Mouse (Mus musculus): ENCODE measurements at regions not wholly inside any gene's neighbourhood (a gene's known extent, or its start where the extent isn't known, plus 50 kb on each side); places are given as distances from the start of the nearest gene placed in this dataset.

- DNase-seq (ENCODE audit: low spot score in 2 of 2), result peak in 1 of 2 experiments; percentile 64
These were observed 69.5 kb downstream of the Aldh8a1 start for GRCm38 (mm10) chr10:21446641-21447040.

- no peak for DNase-seq (ENCODE audit: low spot score in 2 of 2)
These were observed 71.0 kb downstream of the Aldh8a1 start for GRCm38 (mm10) chr10:21448132-21448531.

- no peak for DNase-seq (ENCODE audit: low spot score in 2 of 2)
These were observed 71.9 kb downstream of the Aldh8a1 start for GRCm38 (mm10) chr10:21448942-21449341.

- no peak for DNase-seq (ENCODE audit: low spot score in 2 of 2)
These were observed 75.5 kb downstream of the Aldh8a1 start for GRCm38 (mm10) chr10:21452611-21453010.

- DNase-seq (ENCODE audit: low spot score in 2 of 2), result no peak
These were observed 76.4 kb downstream of the Aldh8a1 start for GRCm38 (mm10) chr10:21453527-21453926.

GRCm38 (mm10) chr10:21454153-21454552 is 77.1 kb downstream of the Aldh8a1 start:
- peak in 1 of 2 experiments; percentile 34 for DNase-seq (ENCODE audit: low spot score in 2 of 2)

- DNase-seq (ENCODE audit: low spot score in 2 of 2), result no peak
These were observed 77.7 kb downstream of the Aldh8a1 start for GRCm38 (mm10) chr10:21454757-21455156.

GRCm38 (mm10) chr10:21455863-21456262 is 78.8 kb downstream of the Aldh8a1 start:
- no peak for DNase-seq (ENCODE audit: low spot score in 2 of 2)

- DNase-seq (ENCODE audit: low spot score in 2 of 2), result peak in 1 of 2 experiments; percentile 25
These were observed 79.3 kb downstream of the Aldh8a1 start for GRCm38 (mm10) chr10:21456359-21456758.

- no peak for DNase-seq (ENCODE audit: low spot score in 2 of 2)
These were observed 79.9 kb downstream of the Aldh8a1 start for GRCm38 (mm10) chr10:21456991-21457390.

- DNase-seq (ENCODE audit: low spot score in 2 of 2), result no peak
These were observed 81.5 kb downstream of the Aldh8a1 start for GRCm38 (mm10) chr10:21458608-21459007.

- DNase-seq (ENCODE audit: low spot score in 2 of 2), result no peak
These were observed 83.0 kb downstream of the Aldh8a1 start for GRCm38 (mm10) chr10:21460062-21460461.

GRCm38 (mm10) chr10:21462915-21463314 is 85.8 kb downstream of the Aldh8a1 start:
- DNase-seq (ENCODE audit: low spot score in 2 of 2), result no peak

GRCm38 (mm10) chr10:21465362-21465761 is 88.3 kb downstream of the Aldh8a1 start:
- peak; percentile 73 to 86 for DNase-seq (ENCODE audit: low spot score in 2 of 2)

GRCm38 (mm10) chr10:21465806-21466377 is 88.8 kb downstream of the Aldh8a1 start:
- no peak for DNase-seq (ENCODE audit: low spot score in 2 of 2)

GRCm38 (mm10) chr10:21467425-21468085 is 90.5 kb downstream of the Aldh8a1 start:
- no peak for DNase-seq (ENCODE audit: low spot score in 2 of 2)

GRCm38 (mm10) chr10:21468421-21468820 is 91.3 kb downstream of the Aldh8a1 start:
- no peak for DNase-seq (ENCODE audit: low spot score in 2 of 2)

- DNase-seq (ENCODE audit: low spot score in 2 of 2), result no peak
These were observed 92.9 kb downstream of the Aldh8a1 start for GRCm38 (mm10) chr10:21469961-21470360.

- DNase-seq (ENCODE audit: low spot score in 2 of 2), result peak in 1 of 2 experiments; percentile 50
These were observed 93.5 kb downstream of the Aldh8a1 start for GRCm38 (mm10) chr10:21470589-21470988.

- DNase-seq (ENCODE audit: low spot score in 2 of 2), result no peak
These were observed 97.2 kb downstream of the Aldh8a1 start for GRCm38 (mm10) chr10:21474242-21474641.

- DNase-seq (ENCODE audit: low spot score in 2 of 2), result no peak
These were observed 100.9 kb downstream of the Aldh8a1 start for GRCm38 (mm10) chr10:21478004-21478403.

GRCm38 (mm10) chr10:21479403-21479802 is 102.3 kb downstream of the Aldh8a1 start:
- no peak for DNase-seq (ENCODE audit: low spot score in 2 of 2)

- DNase-seq (ENCODE audit: low spot score in 2 of 2), result no peak
These were observed 104.2 kb downstream of the Aldh8a1 start for GRCm38 (mm10) chr10:21481255-21481654.

Measured in right cerebral cortex, postnatal 36 days (tissue).